Mouse (Mus musculus) WW6 (cell line): ENCODE measurements around the gene Plcd1.

Experiments used
- DNase-seq: peaks from one replicate; pipeline ENCODE4 v3.0.0-alpha.2; 2013; ENCODE audit warnings: low read depth, low spot score

Plcd1 gene

DNA sequence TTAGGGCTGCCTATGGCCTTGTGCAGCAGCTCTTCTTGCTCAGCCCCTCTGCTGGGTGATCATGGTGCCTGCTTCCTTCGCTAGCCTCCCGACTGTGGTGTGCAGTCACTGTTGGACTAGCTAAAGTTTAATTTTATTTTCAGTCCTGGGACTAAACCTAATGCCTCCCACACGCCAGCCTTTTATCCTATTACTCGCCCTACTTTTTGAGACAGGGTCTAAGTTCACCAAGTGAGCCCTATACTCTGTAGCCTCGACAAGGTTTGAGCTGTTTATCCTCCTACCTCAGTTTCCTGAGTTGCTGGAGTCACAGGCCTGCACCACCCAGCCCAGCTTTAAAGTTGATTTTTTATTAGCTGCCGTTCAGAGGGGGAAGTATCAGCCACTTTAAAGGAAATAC is 68.0 kb downstream of the Plcd1 start:
- DNase-seq = no peak

DNA sequence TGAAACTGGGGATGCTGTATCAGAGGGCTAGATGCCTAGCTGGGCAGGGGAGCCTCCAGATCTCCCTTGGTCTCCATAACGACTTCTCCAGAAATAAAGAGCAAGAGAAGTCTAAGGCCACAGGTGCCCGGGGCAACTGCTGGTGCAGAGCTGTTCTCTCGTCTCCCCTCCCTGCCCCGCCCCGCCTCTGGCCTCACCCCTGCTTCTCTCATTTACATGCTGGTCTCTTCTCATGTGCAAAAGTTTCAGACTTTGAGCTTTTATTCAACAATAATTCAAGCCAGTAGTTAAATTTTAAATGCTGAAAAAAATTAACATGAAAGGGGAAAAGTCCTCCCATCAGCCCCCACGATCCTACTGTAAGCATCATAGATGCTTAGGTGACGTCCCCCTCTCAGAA is 71.6 kb downstream of the Plcd1 start:
- DNase-seq = no peak
